Mouse (Mus musculus) lung, postnatal 0 days (tissue): Measurements from ENCODE around the gene Spink4. TPM values are rescaled to one million over a fixed set of nuclear protein-coding genes. Genes with fewer than 3 reads are reported as not detected.

Experiments
- ATAC-seq: fragments of 200-750 bp; cut with Nextera tagmentation; 2 replicates; pipeline ENCODE4 v1.8.0; 2017; ENCODE audit warnings: moderate library complexity
- DNase-seq: peaks from one replicate; pipeline ENCODE4 v3.0.0-alpha.2; 2016; ENCODE audit warnings: low spot score
- H3K27ac ChIP-seq: fragments of 300-500 bp; sonication (generic); 2 replicates; pipeline ENCODE4 v1.5.1; 2014; ENCODE audit warnings: antibody characterized with exemption, mild to moderate bottlenecking, low read length, mixed read lengths
- H3K27me3 ChIP-seq: fragments of 300-500 bp; sonication (generic); replicated peaks from 2 replicates; pipeline ENCODE4 v1.6.1; 2014; ENCODE audit warnings: low read length, mixed read lengths; ENCODE audit not compliant: insufficient read depth
- H3K36me3 ChIP-seq: fragments of 300-500 bp; sonication (generic); 2 replicates; pipeline ENCODE4 v1.6.1; 2014; ENCODE audit warnings: low read length, mixed read lengths; ENCODE audit not compliant: insufficient read depth
- H3K4me1 ChIP-seq: fragments of 300-500 bp; sonication (generic); 2 replicates; pipeline ENCODE4 v1.6.1; 2014; ENCODE audit warnings: antibody characterized with exemption, low read depth, low read length, mixed read lengths; ENCODE audit not compliant: insufficient read depth
- H3K4me2 ChIP-seq: fragments of 300-500 bp; sonication (generic); replicated peaks from 2 replicates; pipeline ENCODE4 v1.6.1; 2014; ENCODE audit warnings: low read depth, mild to moderate bottlenecking, low read length, moderate library complexity, mixed read lengths
- H3K4me3 ChIP-seq: fragments of 300-500 bp; sonication (generic); 2 replicates; pipeline ENCODE4 v1.5.1; 2014; ENCODE audit warnings: low read depth, low read length
- H3K9ac ChIP-seq: fragments of 300-500 bp; sonication (generic); replicated peaks from 2 replicates; pipeline ENCODE4 v1.6.1; 2014; ENCODE audit warnings: low read depth, mild to moderate bottlenecking
- H3K9me3 ChIP-seq: fragments of 300-500 bp; sonication (generic); 2 replicates; pipeline ENCODE4 v1.6.1; 2016; ENCODE audit warnings: low read length, mixed read lengths
- CTCF ChIP-seq: IDR thresholded peaks from 2 replicates; pipeline ENCODE4 v1.5.1; 2016; ENCODE audit warnings: antibody characterized with exemption, mild to moderate bottlenecking
- EP300 ChIP-seq: IDR thresholded peaks from 2 replicates; pipeline ENCODE4 v1.6.1; 2016; ENCODE audit warnings: antibody characterized with exemption, mild to moderate bottlenecking, control low read depth
- WGBS: fragments of 180-500 bp; shearing (Covaris S2); extraction: QIAGEN DNeasy Blood & Tissue Kit; methylation state at CpG from one replicate; pipeline ENCODE4 v1.1.7; 2014; 5-methylcytosine and 5-hydroxymethylcytosine counted together
- polyA plus RNA-seq: library from polyadenylated mRNA; unstranded; fragments of >200 nt; fragmentation: Nextera tagmentation; extraction: Ambion mirVana; gene quantifications from 2 replicates; pipeline ENCODE4 v1.2.1, GENCODE M21; 2015

Gene Spink4
- polyA plus RNA-seq, 1 experiment from 2014 or later: 3.5 TPM

DNA sequence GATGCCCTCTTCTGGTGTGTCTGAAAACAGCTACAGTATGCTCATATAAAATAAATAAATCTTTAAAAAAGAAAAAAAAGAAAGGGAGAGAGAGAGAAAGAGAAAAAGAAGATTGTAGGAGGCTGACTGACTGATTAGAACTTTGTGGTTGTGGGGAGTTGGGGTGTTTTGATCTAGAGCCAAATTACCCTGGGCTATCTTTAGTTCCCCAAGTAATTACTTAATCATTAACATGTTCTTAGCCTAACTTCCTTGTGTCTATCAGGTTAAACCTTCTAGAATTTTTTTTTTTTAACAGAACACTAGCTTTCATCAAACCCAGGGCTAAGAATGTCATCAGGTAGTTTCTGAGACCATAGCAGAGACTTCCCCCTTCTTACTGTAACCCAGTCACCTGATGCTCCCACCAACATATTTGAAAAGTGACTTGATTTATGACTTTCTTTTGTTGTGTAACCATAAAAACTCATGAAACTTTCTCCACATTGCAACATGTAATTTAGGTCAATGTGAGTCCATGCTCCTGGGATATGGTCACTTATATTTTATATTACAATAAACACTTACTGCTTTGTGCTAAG is 5.5 kb upstream of the Spink4 start:
- Histone ChIP-seq H3K9me3 (no peaks in the 10 kb centered on the region), H3K36me3 (no peaks in the 10 kb centered on the region), H3K9ac (no peak overlapping the region), H3K4me2 (no peak overlapping the region), H3K27me3 (no peaks in the 10 kb centered on the region), H3K27ac (no peak overlapping the region), H3K4me3 (no peak overlapping the region), H3K4me1 (0 out of 2 replicates have a peak, but pooled peaks cover 3% of the 10 kb centered on the region)
- peak; percentile 40; the same call in 1 of the 2 replicates for ATAC-seq
- TF ChIP-seq EP300 (no peak), CTCF (no peak)
- peak; percentile 43 for DNase-seq

DNA sequence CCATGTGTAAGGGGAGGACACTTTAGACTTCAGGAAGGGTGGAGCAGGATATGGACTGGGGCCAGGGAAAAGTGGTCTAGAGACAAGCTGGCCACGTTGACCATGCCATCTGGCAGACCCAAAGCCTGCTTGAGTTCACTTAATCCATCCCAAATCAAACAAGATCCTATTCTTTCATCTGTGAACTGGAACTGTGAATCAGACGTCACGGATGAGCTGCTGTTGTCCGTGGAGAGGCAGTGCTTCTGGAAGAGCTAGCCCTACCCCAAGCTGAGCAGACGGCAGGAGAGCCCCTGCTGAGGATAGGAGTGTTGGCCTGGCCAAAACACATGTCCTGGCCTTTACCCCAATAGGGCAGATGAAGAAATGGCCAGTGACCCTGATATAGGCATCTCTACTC is 3.9 kb upstream of the Spink4 start:
- H3K4me3 ChIP-seq: no peak overlapping the region
- DNase-seq (no peak), ATAC-seq (peak; percentile 43; the same call in 1 of the 2 replicates)
- H3K4me1 ChIP-seq: 0 out of 2 replicates have a peak, but pooled peaks cover 3% of the 10 kb centered on the region
- H3K36me3 ChIP-seq: no peaks in the 10 kb centered on the region
- no peaks in the 10 kb centered on the region for H3K9me3 ChIP-seq
- WGBS: 72% methylated on average over 5 of the region's 5 CpGs
- H3K9ac ChIP-seq: no peak overlapping the region
- no peak overlapping the region for H3K4me2 ChIP-seq
- no peak overlapping the region for H3K27ac ChIP-seq
- no peaks in the 10 kb centered on the region for H3K27me3 ChIP-seq
- TF ChIP-seq EP300: no peak

DNA sequence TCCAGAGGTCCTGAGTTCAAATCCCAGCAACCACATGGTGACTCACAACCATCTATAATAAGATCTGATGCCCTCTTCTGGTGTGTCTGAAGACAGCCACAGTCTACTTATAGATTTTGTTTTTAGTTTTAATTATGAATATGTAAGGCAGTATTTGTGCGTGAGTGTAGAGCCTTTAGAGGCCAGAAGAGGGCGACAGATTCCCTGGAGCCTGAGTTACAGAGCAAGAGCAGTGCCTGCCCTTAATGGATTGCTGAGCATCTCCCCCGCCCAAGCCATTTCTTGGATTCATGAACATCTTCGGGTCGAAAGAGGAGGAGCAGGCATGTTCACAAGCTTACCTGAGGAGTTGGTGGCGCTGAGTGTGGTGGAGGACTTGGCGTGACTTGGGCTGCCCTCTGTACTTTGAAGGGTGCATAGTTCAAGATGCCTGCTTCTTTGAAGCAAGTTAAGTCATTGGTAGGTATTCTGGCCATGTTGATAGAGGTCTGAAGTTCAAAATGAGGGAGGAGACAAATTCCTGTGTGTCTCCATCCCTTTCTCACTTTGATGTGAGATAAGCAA is 3.2 kb upstream of the Spink4 start:
- DNase-seq: no peak
- ATAC-seq: no peak
- H3K4me2 ChIP-seq: no peak overlapping the region
- H3K4me3 ChIP-seq: no peak overlapping the region
- no peaks in the 10 kb centered on the region for H3K36me3 ChIP-seq
- H3K27me3 ChIP-seq: no peaks in the 10 kb centered on the region
- no peak overlapping the region for H3K9ac ChIP-seq
- WGBS: 91% methylated on average over 7 of the region's 7 CpGs
- no peaks in the 10 kb centered on the region for H3K9me3 ChIP-seq
- TF ChIP-seq EP300: no peak
- TF ChIP-seq CTCF: peak; percentile 14; the same call in 1 of the 2 replicates
- no peak overlapping the region for H3K27ac ChIP-seq
- 0 out of 2 replicates have a peak, but pooled peaks cover 3% of the 10 kb centered on the region for H3K4me1 ChIP-seq

DNA sequence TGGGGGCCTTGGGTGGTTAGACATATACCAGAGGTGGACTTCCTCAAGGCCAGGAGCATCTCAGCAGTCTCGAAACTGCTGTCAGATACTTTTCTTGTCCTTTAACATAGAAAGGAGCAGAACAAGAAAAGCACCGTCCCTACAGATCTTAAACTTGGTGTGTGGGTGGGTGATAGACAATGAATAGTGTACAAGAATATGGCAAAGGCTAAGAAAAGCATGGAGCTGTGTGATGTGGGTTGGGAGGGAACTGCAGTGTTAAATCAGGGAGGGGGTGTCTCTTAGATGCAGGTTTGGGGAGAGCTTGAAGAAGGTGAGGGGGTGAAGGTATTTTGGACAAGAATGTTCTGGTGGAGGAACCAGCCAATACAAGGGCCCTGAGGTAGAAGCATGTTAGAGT is 724 bp downstream of the Spink4 start:
- TF ChIP-seq CTCF (no peak), EP300 (no peak)
- H3K9me3 ChIP-seq: no peaks in the 10 kb centered on the region
- H3K9ac ChIP-seq: no peak overlapping the region
- no peak overlapping the region for H3K4me3 ChIP-seq
- 0 out of 2 replicates have a peak, but pooled peaks cover 3% of the 10 kb centered on the region for H3K4me1 ChIP-seq
- H3K4me2 ChIP-seq: no peak overlapping the region
- H3K27me3 ChIP-seq: no peaks in the 10 kb centered on the region
- DNase-seq (no peak), ATAC-seq (no peak)
- 0 out of 2 replicates have a peak overlapping the region, but pooled peaks have one; percentile 22 for H3K27ac ChIP-seq
- 73% methylated on average over 2 of the region's 2 CpGs for WGBS
- H3K36me3 ChIP-seq: no peaks in the 10 kb centered on the region

DNA sequence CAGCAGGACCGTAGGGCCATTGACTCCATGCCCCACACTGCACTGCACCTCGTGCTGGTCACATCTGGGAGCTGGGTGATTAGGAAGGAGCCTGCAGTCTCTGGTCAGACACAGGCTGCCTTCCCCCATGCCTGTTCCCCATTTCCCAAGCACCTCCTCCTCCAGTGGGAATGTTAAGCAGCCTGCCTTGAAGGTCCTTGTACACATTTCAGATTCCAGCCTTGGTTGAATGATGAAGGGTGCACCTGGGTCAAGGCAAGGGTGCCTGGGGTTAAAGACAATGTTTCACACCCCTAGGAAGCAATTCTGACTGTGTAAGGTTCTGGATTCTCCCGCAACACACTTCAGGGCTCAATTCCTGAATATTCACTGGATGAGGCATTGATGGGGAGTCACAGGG is 1.4 kb downstream of the Spink4 start:
- 37% methylated on average over 3 of the region's 3 CpGs for WGBS
- Histone ChIP-seq H3K27ac (peak overlapping the region; percentile 22), H3K9ac (no peak overlapping the region), H3K4me1 (no peaks in the 10 kb centered on the region), H3K4me2 (no peak overlapping the region), H3K36me3 (no peaks in the 10 kb centered on the region), H3K27me3 (no peaks in the 10 kb centered on the region), H3K9me3 (no peaks in the 10 kb centered on the region), H3K4me3 (no peak overlapping the region)
- no peak for DNase-seq
- no peak for TF ChIP-seq CTCF
- TF ChIP-seq EP300: peak; percentile 30; the same call in 1 of the 2 replicates
- peak; percentile 73 for ATAC-seq

DNA sequence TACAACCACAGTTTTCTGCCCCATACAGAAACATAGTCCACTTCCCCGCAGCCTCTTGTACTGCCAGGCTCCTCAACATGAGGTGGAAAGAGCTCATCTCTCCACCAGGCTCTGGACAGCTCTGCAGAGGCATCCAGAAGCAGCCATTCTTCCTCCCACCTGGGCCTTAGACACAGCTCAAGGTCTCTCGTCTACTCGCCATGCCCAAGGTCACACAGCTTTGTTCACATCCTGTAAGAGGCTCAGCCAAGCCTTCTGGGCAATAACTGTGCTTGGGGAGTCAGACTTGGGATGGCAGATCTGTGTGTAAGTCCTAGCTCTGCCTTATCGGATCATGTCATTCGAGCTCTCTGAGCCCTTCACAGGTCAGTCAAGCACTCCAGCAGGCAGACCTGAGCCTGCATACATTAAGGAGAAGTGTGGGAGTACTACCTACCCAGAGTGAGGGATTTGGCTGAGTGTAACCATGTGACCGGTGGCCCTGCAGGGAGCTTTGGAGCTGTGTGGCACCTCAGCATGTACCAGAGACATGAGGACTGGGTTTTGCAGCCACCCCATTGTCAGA is 3.3 kb downstream of the Spink4 start:
- no peak overlapping the region for H3K4me3 ChIP-seq
- H3K9me3 ChIP-seq: no peaks in the 10 kb centered on the region
- no peaks in the 10 kb centered on the region for H3K27me3 ChIP-seq
- TF ChIP-seq CTCF: no peak
- TF ChIP-seq EP300: no peak
- 65% methylated on average over 6 of the region's 6 CpGs for WGBS
- H3K27ac ChIP-seq: no peak overlapping the region
- H3K4me1 ChIP-seq: no peaks in the 10 kb centered on the region
- H3K9ac ChIP-seq: no peak overlapping the region
- ATAC-seq (no peak), DNase-seq (no peak)
- no peak overlapping the region for H3K4me2 ChIP-seq
- no peaks in the 10 kb centered on the region for H3K36me3 ChIP-seq
